Mouse (Mus musculus) kidney, postnatal 25 days (tissue): Measurements from ENCODE around the gene Zer1.
"Not testable (repeated sequence)": the region's sequence is repeated elsewhere in the genome, so short reads cannot be mapped to it uniquely, and the experiment has no call there.

Source experiments
- DNase-seq, 2 experiments: peaks; one replicate each; pipeline ENCODE4 v3.0.0; 2021; ENCODE audit warnings: mixed read lengths in 2 of 2

Gene Zer1

GRCm38 (mm10) chr2:30124472-30125274, at the start of gene Zer1:
Gene Zer1 (minus strand): TSS chr2:30124585.
- peak; percentile 99 for DNase-seq

- DNase-seq, result no peak
These were observed 49.3 kb upstream of the Zer1 start for GRCm38 (mm10) chr2:30173541-30174240.

- DNase-seq, result peak in 1 of 2 experiments; percentile 62
These were observed 47.6 kb upstream of the Zer1 start for GRCm38 (mm10) chr2:30171997-30172382.

GRCm38 (mm10) chr2:30171371-30171996, 47.1 kb upstream of the Zer1 start, which contains the start of gene Endog:
Gene Endog (plus strand): TSS chr2:30171493.
- DNase-seq, result peak; percentile 91 to 97

GRCm38 (mm10) chr2:30166677-30167076, 42.3 kb upstream of the Zer1 start:
- no peak for DNase-seq

GRCm38 (mm10) chr2:30164340-30164932, 40.1 kb upstream of the Zer1 start:
- DNase-seq, result no peak

GRCm38 (mm10) chr2:30161809-30162208, 37.4 kb upstream of the Zer1 start:
- peak in 1 of 2 experiments; percentile 31 for DNase-seq

GRCm38 (mm10) chr2:30159871-30160270, 35.5 kb upstream of the Zer1 start:
- not testable (repeated sequence) for DNase-seq

- DNase-seq, result peak; percentile 56 to 63
These were observed 28.2 kb upstream of the Zer1 start for GRCm38 (mm10) chr2:30152616-30153015.

- peak; percentile 44 to 80 for DNase-seq
These were observed 27.5 kb upstream of the Zer1 start for GRCm38 (mm10) chr2:30151840-30152239.

GRCm38 (mm10) chr2:30147466-30147865, 23.1 kb upstream of the Zer1 start:
- DNase-seq, result peak; percentile 92 to 94

- no peak for DNase-seq
These were observed 20.1 kb upstream of the Zer1 start for GRCm38 (mm10) chr2:30144436-30144835.

GRCm38 (mm10) chr2:30140021-30140420, 15.6 kb upstream of the Zer1 start:
- peak; percentile 50 to 63 for DNase-seq

GRCm38 (mm10) chr2:30136458-30136857, 12.1 kb upstream of the Zer1 start:
- DNase-seq, result peak; percentile 48 to 74

GRCm38 (mm10) chr2:30134928-30135620, 10.7 kb upstream of the Zer1 start:
- DNase-seq, result peak; percentile 76 to 84

GRCm38 (mm10) chr2:30134378-30134711, 10.0 kb upstream of the Zer1 start:
- DNase-seq, result peak in 1 of 2 experiments; percentile 39

GRCm38 (mm10) chr2:30133613-30134377, 9.4 kb upstream of the Zer1 start, which contains the start of gene Tbc1d13:
Gene Tbc1d13 (plus strand): TSS chr2:30133746.
- peak; percentile 98 to 99 for DNase-seq

- peak; percentile 90 to 92 for DNase-seq
These were observed 8.6 kb upstream of the Zer1 start for GRCm38 (mm10) chr2:30132801-30133612.

GRCm38 (mm10) chr2:30131240-30131639, 6.9 kb upstream of the Zer1 start:
- not testable (repeated sequence) for DNase-seq

- DNase-seq, result peak in 1 of 2 experiments; percentile 37
These were observed 5.8 kb upstream of the Zer1 start for GRCm38 (mm10) chr2:30130156-30130555.

GRCm38 (mm10) chr2:30128789-30129188, 4.4 kb upstream of the Zer1 start:
- DNase-seq, result peak in 1 of 2 experiments; percentile 62
